Mouse (Mus musculus) hematopoietic stem cell, adult 5-6 weeks (primary cell): Measurements from ENCODE around the gene Slc16a3. TPM values are rescaled to one million over a fixed set of nuclear protein-coding genes. Genes with fewer than 3 reads are reported as not detected.
A peak's percentile ranks its signal among the peaks of the same experiment; 100 is the strongest.

Experiments used
- ATAC-seq, 2 experiments: fragments of 125-278 bp in 1 of 2; replicated peaks in 1 of 2; 2 replicates each; pipeline ENCODE4 v1.8.0; 2016 to 2017; ENCODE audit warnings: inconsistent platforms in 2 of 2, mild to moderate bottlenecking in 2 of 2, moderate number of reproducible peaks in 2 of 2, low read depth in 1 of 2, moderate TSS enrichment in 1 of 2; ENCODE audit not compliant: low FRiP score in 2 of 2, poor library complexity in 2 of 2, severe bottlenecking in 2 of 2, insufficient read depth in 1 of 2, low TSS enrichment in 1 of 2
- total RNA-seq: library from RNA; stranded (forward); fragments of 172-1452, 232-1000 nt; gene quantifications from 2 replicates; pipeline ENCODE4 v1.2.3, GENCODE M21; 2017

Slc16a3 gene
- total RNA-seq, 1 experiment from 2014 or later, result 2.0 TPM

DNA sequence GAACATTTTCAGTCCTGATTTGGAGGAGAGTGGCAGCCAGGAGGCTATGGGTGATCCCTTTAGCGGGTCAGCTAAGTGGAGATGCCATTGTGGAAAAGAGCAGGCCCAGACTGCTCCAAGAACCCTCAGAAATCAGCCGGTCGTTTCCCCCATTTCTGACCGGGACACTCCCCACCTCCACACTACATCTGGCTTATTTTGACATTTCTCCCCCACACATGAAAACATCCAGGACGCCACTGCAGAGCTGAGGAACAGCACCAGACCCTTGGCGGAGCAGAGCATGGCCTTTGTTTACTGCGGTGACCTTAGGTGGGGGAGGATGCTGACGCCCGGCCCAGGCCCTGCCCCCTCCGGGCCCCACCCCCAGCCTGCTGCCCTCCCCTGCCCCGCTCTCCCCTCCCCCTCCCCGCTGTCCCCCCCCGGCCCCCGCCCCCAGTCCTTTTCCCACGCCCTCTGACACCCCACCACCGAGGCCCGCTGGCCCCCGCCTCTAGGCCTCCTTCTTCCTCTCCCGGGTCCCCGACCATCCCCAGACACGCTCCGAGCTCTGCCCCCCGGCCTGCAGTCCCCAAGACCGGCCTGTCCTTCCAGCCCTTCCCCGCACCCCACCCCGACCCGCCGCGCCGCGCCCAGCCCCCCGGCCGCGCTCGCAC, 42.0 kb downstream of the Slc16a3 start:
- peak in 1 of 2 experiments; percentile 30; a peak in 2 of 4 replicates for ATAC-seq

- peak; percentile 60 to 73 for ATAC-seq
Measured at GRCm38 (mm10) chr11:120990951-120991526, 42.8 kb downstream of the Slc16a3 start, which contains the start of gene Csnk1d. Gene Csnk1d (minus strand): TSS chr11:120991330.

DNA sequence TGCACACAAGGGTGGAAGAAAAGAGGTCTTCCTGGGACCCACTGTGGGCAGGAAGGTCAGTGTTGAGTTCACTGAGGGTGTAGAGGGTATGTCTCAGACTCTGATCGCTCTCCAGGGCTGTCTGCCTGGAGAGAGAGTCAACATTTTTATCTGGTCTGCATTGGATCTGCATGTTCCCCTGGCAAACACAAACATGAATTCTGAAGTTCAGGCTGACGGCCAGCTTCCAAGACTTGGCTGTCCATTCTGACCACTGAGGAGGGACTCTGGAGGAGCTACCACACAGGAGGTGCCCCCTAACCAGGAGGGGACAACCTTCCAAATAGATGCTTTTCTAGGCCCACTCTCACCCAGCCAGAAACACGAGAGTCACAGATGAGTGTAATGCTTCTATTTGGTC, 43.5 kb downstream of the Slc16a3 start:
- ATAC-seq, result no peak

- ATAC-seq, result no peak
Measured at GRCm38 (mm10) chr11:120993080-120993479, 44.8 kb downstream of the Slc16a3 start.

DNA sequence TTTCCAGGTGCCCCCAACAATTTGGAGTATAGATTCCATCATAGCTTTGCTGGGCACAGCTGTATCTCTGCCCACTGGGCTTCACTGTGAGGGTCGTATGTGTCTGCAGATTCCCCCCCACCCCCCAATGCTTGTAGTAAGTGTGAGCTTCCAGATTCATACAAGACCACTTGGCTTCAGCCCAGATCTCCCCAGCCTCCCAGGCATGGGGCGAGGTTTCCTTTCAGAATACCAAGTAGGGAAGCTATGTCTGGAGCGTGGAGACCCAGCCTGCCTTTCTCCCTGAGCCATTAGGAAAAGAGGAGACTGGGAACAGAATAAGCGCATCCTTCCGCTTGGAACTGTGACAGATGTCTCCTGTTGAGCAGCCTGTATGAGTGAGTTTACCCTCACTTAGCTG, 45.3 kb downstream of the Slc16a3 start:
- ATAC-seq, result no peak

DNA sequence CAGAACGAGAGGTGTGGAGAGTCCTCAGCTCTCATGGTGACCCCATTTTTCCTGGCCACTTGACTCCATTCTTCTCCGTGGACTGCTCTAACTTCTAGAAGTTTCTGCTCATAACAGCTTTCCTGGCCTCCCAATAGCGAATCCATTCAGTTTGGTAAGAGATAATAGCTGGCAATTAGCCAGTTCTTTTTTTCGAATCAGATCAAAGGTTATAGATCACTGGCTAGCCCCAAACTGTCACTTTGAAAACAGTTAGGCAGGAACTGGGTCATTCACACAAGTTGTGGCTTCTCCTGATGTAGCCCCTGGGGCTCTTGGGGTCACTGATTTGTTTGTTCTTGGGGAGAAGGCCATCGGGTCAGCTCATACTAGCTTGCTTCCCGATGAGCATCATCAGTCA, 46.5 kb downstream of the Slc16a3 start:
- ATAC-seq, result no peak

GRCm38 (mm10) chr11:121001966-121002365, 53.7 kb downstream of the Slc16a3 start:
- ATAC-seq, result no peak

GRCm38 (mm10) chr11:121004281-121004680, 56.0 kb downstream of the Slc16a3 start:
- no peak for ATAC-seq

DNA sequence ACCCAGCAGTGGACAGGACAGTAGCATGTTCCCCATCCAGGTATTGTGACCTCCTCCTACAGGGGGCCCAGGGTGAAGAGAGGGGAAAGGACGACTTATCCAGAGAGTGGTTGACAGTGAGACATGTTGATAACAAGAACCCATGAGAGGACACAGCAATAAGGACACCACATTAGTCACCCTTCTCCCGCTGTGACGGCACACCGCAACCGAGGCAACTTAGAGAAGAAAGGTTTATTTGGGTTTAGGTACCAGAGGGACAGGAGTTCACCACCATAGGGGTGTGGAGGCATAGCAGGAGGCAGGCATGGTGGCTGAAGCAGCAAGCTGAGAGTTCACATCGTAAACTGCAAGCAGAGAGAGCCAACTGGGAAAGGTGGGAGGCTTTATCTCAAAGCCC, 57.9 kb downstream of the Slc16a3 start:
- no peak for ATAC-seq

- no peak for ATAC-seq
Measured at GRCm38 (mm10) chr11:121010044-121010755, 61.9 kb downstream of the Slc16a3 start.

Other genes with a start within 250 kb of the Slc16a3 start
- gene Cenpx, start 234.7 kb upstream of the Slc16a3 start, total RNA-seq, result 58.2 and 91.7 TPM in 2 replicates
- gene Lrrc45, start 234.6 kb upstream of the Slc16a3 start, total RNA-seq, result 34.2 and 34.5 TPM in 2 replicates
- gene Rac3, start 227.0 kb upstream of the Slc16a3 start, total RNA-seq, result not detected in 2 replicates
- 12.5 and 21.0 TPM in 2 replicates for gene Dcxr, start 221.2 kb upstream of the Slc16a3 start, total RNA-seq
- not detected in 2 replicates for gene Cbr2, start 216.4 kb upstream of the Slc16a3 start, total RNA-seq
- 10.3 and 10.5 TPM in 2 replicates for gene Hmga1b, start 185.7 kb upstream of the Slc16a3 start, total RNA-seq
- 2.6 and 4.0 TPM in 2 replicates for gene Rfng, start 164.3 kb upstream of the Slc16a3 start, total RNA-seq
- gene Gps1, start 164.2 kb upstream of the Slc16a3 start, total RNA-seq, result 58.1 and 67.2 TPM in 2 replicates
- 28.9 and 38.7 TPM in 2 replicates for gene Dus1l, start 152.1 kb upstream of the Slc16a3 start, total RNA-seq
- gene Fasn, start 123.9 kb upstream of the Slc16a3 start, total RNA-seq, result 26.1 and 46.4 TPM in 2 replicates
- 9.2 and 10.0 TPM in 2 replicates for gene Ccdc57, start 15.6 kb upstream of the Slc16a3 start, total RNA-seq
- gene Csnk1d, start 42.9 kb downstream of the Slc16a3 start, total RNA-seq, result 97.6 and 158 TPM in 2 replicates
- gene Cd7, start 90.9 kb downstream of the Slc16a3 start, total RNA-seq, result 2.5 and 3.2 TPM in 2 replicates
- not detected in 2 replicates for gene Sectm1b, start 115.1 kb downstream of the Slc16a3 start, total RNA-seq
- gene Sectm1a, start 132.7 kb downstream of the Slc16a3 start, total RNA-seq, result 0.50 TPM in 1 of 2 replicates, not detected in the other
- gene Tex19.2, start 170.2 kb downstream of the Slc16a3 start, total RNA-seq, result not detected in 2 replicates
- gene Tex19.1, start 197.7 kb downstream of the Slc16a3 start, total RNA-seq, result not detected in 2 replicates
- gene Uts2r, start 211.8 kb downstream of the Slc16a3 start, total RNA-seq, result not detected in 2 replicates